Mouse (Mus musculus): ENCODE data around the gene Slc25a23. TPM values are rescaled to one million over a fixed set of nuclear protein-coding genes. Genes with fewer than 3 reads are reported as not detected.
A peak's percentile ranks its signal among the peaks of the same experiment; 100 is the strongest.

Gene Slc25a23
- polyA plus RNA-seq, 1 experiment = 10.4 TPM

GRCm38 (mm10) chr17:57003994-57004393, 55.7 kb downstream of the Slc25a23 start:
- TF ChIP-seq CTCF (IDR thresholded peaks at IDR 0.05; ENCODE audit: borderline replicate concordance, insufficient read depth, low read length) (no peak), POLR2A (IDR thresholded peaks at IDR 0.05; ENCODE audit: low read depth, low read length) (no peak)
- H3K4me3 ChIP-seq (ENCODE audit: insufficient read depth, low read length) = no peak overlapping the region
- peaks cover 9% of the 10 kb centered on the region for H3K4me1 ChIP-seq (ENCODE audit: control insufficient read depth, insufficient read depth, low read length)
- H3K27ac ChIP-seq (ENCODE audit: insufficient read depth, low read length) = no peak overlapping the region

GRCm38 (mm10) chr17:57001228-57001627, 58.4 kb downstream of the Slc25a23 start:
- TF ChIP-seq POLR2A (IDR thresholded peaks at IDR 0.05; ENCODE audit: low read depth, low read length) = no peak
- no peak for TF ChIP-seq CTCF (IDR thresholded peaks at IDR 0.05; ENCODE audit: borderline replicate concordance, insufficient read depth, low read length)
- Histone ChIP-seq H3K27ac (ENCODE audit: insufficient read depth, low read length) (peak overlapping the region; percentile 7), H3K4me3 (ENCODE audit: insufficient read depth, low read length) (no peak overlapping the region), H3K4me1 (ENCODE audit: control insufficient read depth, insufficient read depth, low read length) (peaks cover 11% of the 10 kb centered on the region)

DNA sequence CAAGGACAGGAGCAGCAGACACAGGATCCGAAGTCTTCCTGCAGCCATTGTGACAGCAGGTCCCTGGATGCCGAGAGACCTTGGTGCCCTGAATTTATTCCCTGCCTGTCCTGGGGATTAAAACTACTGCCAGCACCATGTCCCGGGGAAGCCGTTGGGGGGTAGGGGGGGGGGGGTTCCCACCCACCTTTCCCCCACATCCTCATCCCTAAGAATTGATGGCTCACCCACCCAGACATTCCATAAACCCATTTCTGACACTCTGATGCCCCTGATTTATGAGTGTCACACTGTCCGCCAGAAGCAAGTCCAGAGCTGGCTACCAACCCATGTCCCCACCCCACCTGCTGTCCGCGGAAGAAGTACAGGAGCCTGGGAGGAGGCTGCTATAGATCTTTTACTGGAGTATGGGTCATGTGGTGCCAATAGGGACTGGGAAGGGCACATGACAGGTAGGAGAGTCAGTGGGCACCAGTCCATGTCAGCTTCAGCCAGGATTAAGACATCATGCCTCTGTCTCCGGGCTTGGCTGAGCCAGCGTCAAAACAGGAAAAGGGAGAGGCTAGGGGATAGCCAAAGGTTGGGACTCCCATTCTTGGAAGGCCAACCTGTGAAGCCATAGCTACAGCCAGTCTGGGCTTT, 59.6 kb downstream of the Slc25a23 start, which contains the start of gene Pspn:
Gene Pspn, minus strand, starts transcription at position 51 of the 642 bp plus-strand sequence.
- Histone ChIP-seq H3K4me3 (ENCODE audit: insufficient read depth, low read length) (no peak within 1 kb of the TSS), H3K27ac (ENCODE audit: insufficient read depth, low read length) (no peak within 1 kb of the TSS), H3K4me1 (ENCODE audit: control insufficient read depth, insufficient read depth, low read length) (peaks cover 11% of the 10 kb centered on the region)
- TF ChIP-seq POLR2A (IDR thresholded peaks at IDR 0.05; ENCODE audit: low read depth, low read length) (no peak), CTCF (IDR thresholded peaks at IDR 0.05; ENCODE audit: borderline replicate concordance, insufficient read depth, low read length) (no peak)

- TF ChIP-seq CTCF (IDR thresholded peaks at IDR 0.05; ENCODE audit: borderline replicate concordance, insufficient read depth, low read length) (no peak), POLR2A (IDR thresholded peaks at IDR 0.05; ENCODE audit: low read depth, low read length) (no peak)
- Histone ChIP-seq H3K27ac (ENCODE audit: insufficient read depth, low read length) (no peak overlapping the region), H3K4me3 (ENCODE audit: insufficient read depth, low read length) (no peak overlapping the region), H3K4me1 (ENCODE audit: control insufficient read depth, insufficient read depth, low read length) (peaks cover 11% of the 10 kb centered on the region)
These were observed 60.2 kb downstream of the Slc25a23 start for GRCm38 (mm10) chr17:56999414-56999813.

- TF ChIP-seq CTCF (IDR thresholded peaks at IDR 0.05; ENCODE audit: borderline replicate concordance, insufficient read depth, low read length) (no peak), POLR2A (IDR thresholded peaks at IDR 0.05; ENCODE audit: low read depth, low read length) (peak; percentile 82)
- peak within 1 kb of the TSS; percentile 63 for H3K4me3 ChIP-seq (ENCODE audit: insufficient read depth, low read length)
- peaks cover 11% of the 10 kb centered on the region for H3K4me1 ChIP-seq (ENCODE audit: control insufficient read depth, insufficient read depth, low read length)
- no peak within 1 kb of the TSS for H3K27ac ChIP-seq (ENCODE audit: insufficient read depth, low read length)
These were observed 62.5 kb downstream of the Slc25a23 start, which contains the start of gene Alkbh7 for GRCm38 (mm10) chr17:56997029-56997667. Alkbh7 (plus strand) TSS chr17:56997339.

GRCm38 (mm10) chr17:56996506-56996905, 63.2 kb downstream of the Slc25a23 start:
- H3K4me3 ChIP-seq (ENCODE audit: insufficient read depth, low read length) = no peak overlapping the region
- H3K27ac ChIP-seq (ENCODE audit: insufficient read depth, low read length) = no peak overlapping the region
- peaks cover 9% of the 10 kb centered on the region for H3K4me1 ChIP-seq (ENCODE audit: control insufficient read depth, insufficient read depth, low read length)
- TF ChIP-seq CTCF (IDR thresholded peaks at IDR 0.05; ENCODE audit: borderline replicate concordance, insufficient read depth, low read length) (no peak), POLR2A (IDR thresholded peaks at IDR 0.05; ENCODE audit: low read depth, low read length) (no peak)

DNA sequence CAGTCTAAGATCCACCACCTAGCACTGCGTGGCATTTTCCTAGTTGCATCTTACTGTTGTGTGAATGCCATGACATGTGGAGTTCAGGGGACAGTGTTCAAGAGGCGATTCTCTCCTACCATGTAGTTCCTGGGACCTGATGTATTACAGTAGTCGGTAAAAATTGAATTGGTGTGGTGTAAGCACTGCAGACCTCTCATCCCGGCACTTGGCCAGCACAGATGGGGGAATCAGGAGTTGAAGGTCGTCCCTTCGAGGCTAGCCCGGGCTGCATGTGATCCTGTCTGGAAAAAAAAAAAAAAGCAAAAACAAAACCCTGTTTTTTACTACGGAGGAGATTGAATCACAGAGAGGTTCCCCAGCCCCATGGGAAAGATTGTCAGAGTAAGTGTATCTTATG, 64.6 kb downstream of the Slc25a23 start:
- H3K27ac ChIP-seq (ENCODE audit: insufficient read depth, low read length) = no peak overlapping the region
- TF ChIP-seq POLR2A (IDR thresholded peaks at IDR 0.05; ENCODE audit: low read depth, low read length) (no peak), CTCF (IDR thresholded peaks at IDR 0.05; ENCODE audit: borderline replicate concordance, insufficient read depth, low read length) (no peak)
- H3K4me3 ChIP-seq (ENCODE audit: insufficient read depth, low read length) = no peak overlapping the region
- H3K4me1 ChIP-seq (ENCODE audit: control insufficient read depth, insufficient read depth, low read length) = 0 out of 2 replicates have a peak, but pooled peaks cover 2% of the 10 kb centered on the region

Other genes with a start within 250 kb of the Slc25a23 start
- gene Rfx2, start 228.8 kb downstream of the Slc25a23 start, polyA plus RNA-seq (2011; ENCODE audit: insufficient read length, low read depth, missing spikeins) = 0.70 and 0.86 TPM in 2 replicates
- not detected in 2 replicates for gene Acsbg2, start 185.4 kb downstream of the Slc25a23 start, polyA plus RNA-seq (2011; ENCODE audit: insufficient read length, low read depth, missing spikeins)
- not detected in 2 replicates for gene 1700061G19Rik, start 184.4 kb downstream of the Slc25a23 start, polyA plus RNA-seq (2011; ENCODE audit: insufficient read length, low read depth, missing spikeins)
- 32.8 and 33.6 TPM in 2 replicates for gene Mllt1, start 124.4 kb downstream of the Slc25a23 start, polyA plus RNA-seq (2011; ENCODE audit: insufficient read length, low read depth, missing spikeins)
- not detected in 2 replicates for gene Acer1, start 77.7 kb downstream of the Slc25a23 start, polyA plus RNA-seq (2011; ENCODE audit: insufficient read length, low read depth, missing spikeins)
- gene Clpp, start 69.6 kb downstream of the Slc25a23 start, polyA plus RNA-seq (2011; ENCODE audit: insufficient read length, low read depth, missing spikeins) = 46.5 and 49.5 TPM in 2 replicates
- 8.2 and 8.6 TPM in 2 replicates for gene Alkbh7, start 62.5 kb downstream of the Slc25a23 start, polyA plus RNA-seq (2011; ENCODE audit: insufficient read length, low read depth, missing spikeins)
- gene Pspn, start 59.8 kb downstream of the Slc25a23 start, polyA plus RNA-seq (2011; ENCODE audit: insufficient read length, low read depth, missing spikeins) = not detected in 2 replicates
- gene Gtf2f1, start 48.6 kb downstream of the Slc25a23 start, polyA plus RNA-seq (2011; ENCODE audit: insufficient read length, low read depth, missing spikeins) = 49.7 and 62.1 TPM in 2 replicates
- not detected in 2 replicates for gene Gm17949, start 48.4 kb downstream of the Slc25a23 start, polyA plus RNA-seq (2011; ENCODE audit: insufficient read length, low read depth, missing spikeins)
- gene Khsrp, start 28.3 kb downstream of the Slc25a23 start, polyA plus RNA-seq (2011; ENCODE audit: insufficient read length, low read depth, missing spikeins) = 77.2 and 82.4 TPM in 2 replicates
- not detected in 2 replicates for gene Slc25a41, start 18.2 kb downstream of the Slc25a23 start, polyA plus RNA-seq (2011; ENCODE audit: insufficient read length, low read depth, missing spikeins)
- not detected in 2 replicates for gene Crb3, start 758 bp downstream of the Slc25a23 start, polyA plus RNA-seq (2011; ENCODE audit: insufficient read length, low read depth, missing spikeins)
- gene Dennd1c, start 18.7 kb upstream of the Slc25a23 start, polyA plus RNA-seq (2011; ENCODE audit: insufficient read length, low read depth, missing spikeins) = 0.40 TPM in 1 of 2 replicates, not detected in the other
- gene Tubb4a, start 27.9 kb upstream of the Slc25a23 start, polyA plus RNA-seq (2011; ENCODE audit: insufficient read length, low read depth, missing spikeins) = 0.95 and 1.7 TPM in 2 replicates
- gene Tnfsf9, start 45.5 kb upstream of the Slc25a23 start, polyA plus RNA-seq (2011; ENCODE audit: insufficient read length, low read depth, missing spikeins) = 4.3 and 6.3 TPM in 2 replicates
- not detected in 2 replicates for gene Cd70, start 89.9 kb upstream of the Slc25a23 start, polyA plus RNA-seq (2011; ENCODE audit: insufficient read length, low read depth, missing spikeins)
- gene Tnfsf14, start 134.3 kb upstream of the Slc25a23 start, polyA plus RNA-seq (2011; ENCODE audit: insufficient read length, low read depth, missing spikeins) = not detected in 2 replicates
- 3.9 TPM in 2 replicates for gene C3, start 168.3 kb upstream of the Slc25a23 start, polyA plus RNA-seq (2011; ENCODE audit: insufficient read length, low read depth, missing spikeins)
- 33.5 and 33.9 TPM in 2 replicates for gene Gpr108, start 188.6 kb upstream of the Slc25a23 start, polyA plus RNA-seq (2011; ENCODE audit: insufficient read length, low read depth, missing spikeins)
- gene Trip10, start 189.6 kb upstream of the Slc25a23 start, polyA plus RNA-seq (2011; ENCODE audit: insufficient read length, low read depth, missing spikeins) = 58.8 and 61.3 TPM in 2 replicates
- gene Vav1, start 219.2 kb upstream of the Slc25a23 start, polyA plus RNA-seq (2011; ENCODE audit: insufficient read length, low read depth, missing spikeins) = 0.79 TPM in 1 of 2 replicates, not detected in the other